Mouse (Mus musculus): ENCODE measurements around the gene Cacna1e.

Gene Cacna1e

DNA sequence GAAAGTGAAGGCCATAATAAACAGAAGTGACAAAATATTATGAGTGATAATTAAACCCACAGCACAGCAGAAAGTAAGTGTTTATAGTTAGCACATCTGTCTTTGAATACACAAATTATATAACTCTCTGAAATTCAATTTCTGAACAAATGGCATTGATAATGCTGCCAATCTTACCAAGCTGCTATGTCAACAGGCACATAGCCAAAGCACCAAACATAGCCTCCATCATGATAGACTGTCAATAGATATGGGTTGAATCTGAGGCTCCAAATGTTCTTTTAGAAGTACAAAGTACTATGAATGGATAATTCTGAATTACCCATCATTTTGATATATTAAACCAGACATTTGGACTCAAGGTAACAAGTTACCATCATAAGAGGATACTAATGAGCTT is 372.6 kb downstream of the Cacna1e start:
- ATAC-seq (ENCODE audit: low TSS enrichment) = no peak

DNA sequence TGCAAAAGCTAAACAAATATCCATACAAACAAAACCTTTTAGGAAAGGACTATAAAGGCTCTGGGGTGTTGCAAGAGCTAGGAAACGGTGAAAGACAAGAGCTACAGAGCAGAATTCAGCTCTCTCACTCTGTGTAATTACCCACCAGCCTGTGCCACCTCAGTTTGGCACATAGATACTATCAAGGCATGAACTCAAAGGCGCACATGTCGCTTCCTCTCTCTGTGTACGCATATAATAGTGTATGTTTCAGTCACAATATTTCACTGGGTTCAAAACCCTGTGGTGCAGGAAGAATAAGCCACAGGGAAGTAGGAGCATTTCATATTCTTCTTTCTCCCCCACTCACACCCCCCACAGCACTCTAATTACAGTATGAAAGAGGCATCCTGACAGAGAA is 380.3 kb downstream of the Cacna1e start:
- ATAC-seq (ENCODE audit: low TSS enrichment) = peak; percentile 34; the same call in 1 of the 2 replicates

DNA sequence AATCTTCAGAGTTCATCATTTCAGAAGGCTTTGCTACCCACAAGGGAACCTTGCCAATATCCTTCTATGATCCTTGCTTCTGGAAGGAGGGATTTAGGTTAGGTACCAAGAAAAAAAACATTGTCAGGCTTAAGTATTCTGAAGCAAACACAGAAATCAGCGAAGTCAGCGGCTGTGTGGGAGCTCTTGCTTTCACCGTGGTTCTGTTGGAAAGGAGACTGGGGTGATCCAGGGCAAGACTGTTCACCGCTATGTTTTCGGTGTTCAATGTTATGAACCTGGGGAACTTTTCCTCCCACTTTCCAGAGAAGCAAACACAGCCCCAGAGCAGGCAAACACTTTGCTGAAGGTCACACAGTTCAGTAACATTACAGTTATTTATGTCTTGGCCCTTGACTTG is 383.4 kb downstream of the Cacna1e start:
- ATAC-seq (ENCODE audit: low TSS enrichment) = no peak

DNA sequence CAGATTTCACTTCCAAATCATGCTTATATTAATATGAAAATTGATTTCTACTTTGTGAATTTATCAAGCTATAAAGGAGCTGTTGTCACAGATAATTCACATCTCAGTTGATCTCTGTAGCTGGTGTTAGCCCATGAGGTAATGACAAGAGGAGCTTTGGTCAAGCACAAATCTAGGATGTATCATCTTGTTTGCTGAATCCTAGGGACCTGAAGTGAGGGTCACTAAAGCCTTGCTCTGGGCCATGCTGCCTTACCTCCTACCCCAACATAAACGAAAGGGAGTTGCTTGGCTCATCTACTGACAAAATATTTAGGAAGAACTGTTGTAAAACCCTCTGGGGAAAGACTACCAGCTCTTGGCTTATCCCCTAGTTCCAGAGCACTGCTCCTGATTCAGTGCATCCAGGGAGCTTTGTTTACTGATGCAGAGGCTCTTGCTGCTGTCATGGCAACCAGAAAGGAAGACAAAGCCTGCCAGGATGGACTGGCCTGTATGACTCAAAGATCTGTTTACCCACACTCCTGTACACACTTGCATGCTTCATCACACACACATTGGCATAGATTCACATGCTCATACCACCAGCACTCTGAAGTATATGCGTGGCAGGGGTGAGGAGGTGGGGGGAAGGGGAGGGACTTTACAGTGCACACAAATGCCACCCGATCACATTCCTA is 384.0 kb downstream of the Cacna1e start:
- peak; percentile 74 for ATAC-seq (ENCODE audit: low TSS enrichment)

DNA sequence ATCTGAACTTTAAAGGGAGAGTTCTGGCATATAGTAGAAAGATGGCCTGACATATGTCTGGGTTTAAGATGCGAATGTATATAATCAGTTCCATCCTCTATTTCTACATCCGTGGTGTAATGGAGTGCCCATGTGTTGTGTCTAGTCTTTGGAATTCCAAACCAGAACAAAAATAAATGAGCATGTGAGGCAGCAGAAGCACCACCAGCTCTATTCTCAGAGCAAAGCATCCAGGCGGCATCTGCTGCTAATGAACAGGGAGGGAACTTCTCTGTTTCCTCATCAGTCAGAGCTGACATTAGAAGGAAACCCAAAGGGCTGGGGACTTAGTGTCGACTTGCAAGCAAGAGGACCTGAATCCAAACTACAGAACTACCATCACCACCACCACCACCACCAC is 385.5 kb downstream of the Cacna1e start:
- peak; percentile 51 for ATAC-seq (ENCODE audit: low TSS enrichment)

DNA sequence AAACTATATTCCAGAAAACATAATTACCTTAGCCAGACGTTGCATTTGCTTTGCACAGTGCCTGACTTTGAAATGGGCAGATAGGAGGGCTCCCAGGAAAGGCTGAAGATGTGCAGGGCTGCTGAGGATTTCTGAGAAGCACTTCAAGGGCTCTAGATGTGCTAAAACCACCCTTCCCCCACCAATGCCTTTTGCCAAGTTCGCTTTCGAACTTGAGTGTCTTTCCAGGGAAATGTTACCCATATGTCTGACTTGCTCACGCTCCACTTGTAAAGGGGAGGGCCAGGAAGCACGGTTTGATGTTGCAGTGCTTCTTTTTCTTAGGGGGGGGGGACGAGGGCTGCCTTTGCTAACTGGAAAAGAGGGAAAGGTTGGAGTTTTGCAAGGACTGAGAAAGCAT is 393.2 kb downstream of the Cacna1e start:
- peak; percentile 38 for ATAC-seq (ENCODE audit: low TSS enrichment)

DNA sequence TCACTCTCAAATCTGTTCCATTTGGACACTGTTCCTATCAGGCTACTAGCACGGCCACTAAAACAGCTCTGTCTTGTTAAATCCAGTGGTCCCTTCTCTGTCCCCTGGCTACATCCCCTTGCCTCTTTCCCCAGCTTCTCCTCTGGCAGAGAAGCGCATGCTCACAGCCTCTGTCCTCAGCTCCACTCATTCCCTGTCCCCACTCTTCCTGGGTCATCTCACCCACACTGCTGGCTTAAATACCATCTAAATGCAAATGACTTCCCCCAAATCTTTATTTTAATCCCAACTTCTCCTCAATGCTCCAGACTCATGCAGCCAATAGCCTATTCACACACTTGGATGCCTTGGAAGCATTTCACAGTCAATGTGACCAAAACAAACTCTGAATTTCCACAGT is 407.6 kb downstream of the Cacna1e start:
- peak; percentile 58 for ATAC-seq (ENCODE audit: low TSS enrichment)

DNA sequence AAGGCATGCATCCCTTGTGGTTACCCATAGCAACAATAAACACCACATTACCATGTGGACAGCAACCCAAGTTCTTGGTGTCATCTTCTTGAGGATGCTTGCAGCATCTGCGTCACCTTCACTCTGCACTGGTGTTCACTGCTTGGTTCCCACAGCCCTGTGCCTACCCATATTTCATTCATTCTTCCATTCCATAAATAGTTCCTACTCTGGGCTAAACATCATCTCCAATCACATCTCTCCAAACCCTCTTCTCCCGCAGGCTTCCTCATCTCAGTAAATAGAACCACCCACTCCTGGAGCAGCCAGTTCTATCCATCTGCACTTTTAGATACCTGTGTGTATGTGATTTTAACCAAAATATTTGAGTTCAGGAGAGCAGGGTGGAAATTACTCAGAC is 408.6 kb downstream of the Cacna1e start:
- peak; percentile 72 for ATAC-seq (ENCODE audit: low TSS enrichment)

DNA sequence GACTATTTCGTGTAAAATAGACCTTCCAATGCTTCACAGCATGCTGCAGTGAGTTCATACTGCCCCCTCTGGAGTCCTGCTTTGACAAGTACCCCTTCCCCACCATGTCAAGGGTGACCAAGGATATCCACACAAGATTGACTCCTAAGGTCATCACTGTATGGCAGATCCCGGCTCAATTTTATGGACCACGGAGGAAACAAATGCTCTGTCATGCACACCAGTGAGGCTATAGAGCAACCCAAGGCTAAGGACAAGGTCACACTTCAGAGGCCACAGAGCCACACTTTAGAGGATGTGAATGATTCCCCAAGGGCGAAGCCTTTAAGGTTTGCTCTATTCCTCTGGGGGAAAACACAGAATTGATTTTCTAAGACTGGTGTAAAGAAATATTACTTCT is 410.1 kb downstream of the Cacna1e start:
- no peak for ATAC-seq (ENCODE audit: low TSS enrichment)

DNA sequence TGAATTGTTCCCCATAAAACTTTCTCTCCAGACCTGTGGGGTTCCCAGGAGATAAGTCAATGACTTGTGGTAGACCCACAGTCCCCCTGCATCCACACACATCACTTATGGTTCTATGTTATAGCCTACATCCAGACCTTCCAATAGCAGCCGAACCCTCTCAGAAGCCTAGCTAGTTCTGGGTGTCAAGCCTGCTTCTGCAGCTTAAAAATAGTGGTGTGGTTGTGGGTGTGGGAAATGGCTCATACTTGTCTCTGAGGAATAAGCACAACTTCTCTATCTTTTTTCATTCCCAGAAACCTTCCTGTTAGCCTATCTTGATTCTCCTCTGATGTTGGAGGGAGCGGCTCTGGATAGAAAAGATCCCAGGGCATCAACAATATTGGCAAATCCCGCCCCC is 417.0 kb downstream of the Cacna1e start:
- ATAC-seq (ENCODE audit: low TSS enrichment) = peak; percentile 78

DNA sequence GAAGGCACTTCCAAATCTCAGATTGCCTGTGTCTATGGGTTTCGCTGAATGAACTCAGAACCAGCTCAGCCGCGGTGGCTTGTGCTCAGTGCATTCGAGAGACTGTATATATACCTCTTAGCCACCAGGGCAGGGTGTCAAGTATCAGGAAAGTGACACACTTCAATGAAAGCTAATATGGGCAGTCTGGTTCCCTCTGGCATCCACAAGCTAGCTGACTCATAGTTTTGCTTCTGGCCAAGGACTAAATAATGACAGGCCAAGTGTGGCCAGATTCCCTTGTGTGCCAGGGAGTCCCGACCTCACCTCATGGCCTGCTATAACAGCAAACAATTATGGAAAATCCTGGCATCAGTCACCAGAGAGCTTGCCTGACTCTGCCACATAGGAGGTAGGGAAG is 422.8 kb downstream of the Cacna1e start:
- no peak for ATAC-seq (ENCODE audit: low TSS enrichment)

DNA sequence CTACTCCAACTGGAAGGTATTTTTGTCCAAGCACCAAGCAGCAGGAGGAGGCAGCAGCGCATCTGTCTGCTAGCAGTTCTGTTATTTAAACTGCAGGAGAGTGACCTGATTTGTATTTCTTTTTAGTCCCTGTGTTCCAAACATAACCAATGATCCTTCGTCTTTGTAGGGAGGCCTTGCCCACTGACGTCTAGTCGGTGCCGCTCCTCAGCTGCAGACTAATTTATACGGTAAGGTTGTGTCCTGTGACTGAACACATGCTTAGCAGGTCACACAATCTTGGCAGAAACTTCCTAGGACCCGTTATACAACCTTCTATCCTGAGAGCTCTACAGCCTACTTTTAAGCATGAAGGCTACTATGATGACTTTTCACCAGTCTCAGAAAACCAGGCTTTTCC is 424.2 kb downstream of the Cacna1e start:
- ATAC-seq (ENCODE audit: low TSS enrichment) = peak; percentile 74

DNA sequence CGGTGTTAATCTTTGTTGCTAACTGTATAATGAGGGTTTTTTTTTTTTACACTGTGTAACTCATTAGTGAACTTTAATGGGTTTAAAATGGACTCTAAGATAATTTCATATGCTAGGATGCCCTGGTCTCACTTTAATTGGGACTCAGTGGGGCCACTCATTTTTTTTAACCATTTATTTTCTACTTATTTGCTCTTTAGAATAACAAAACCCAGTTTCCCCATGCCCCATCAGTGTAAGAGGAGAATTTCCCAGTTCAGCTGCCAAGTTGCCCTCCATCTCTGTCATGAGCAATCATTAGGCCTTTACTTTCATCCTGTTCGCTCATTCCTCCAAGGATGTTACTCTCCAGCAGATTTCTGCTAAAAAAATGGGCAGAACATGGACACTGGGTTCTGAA is 425.7 kb downstream of the Cacna1e start:
- no peak for ATAC-seq (ENCODE audit: low TSS enrichment)

DNA sequence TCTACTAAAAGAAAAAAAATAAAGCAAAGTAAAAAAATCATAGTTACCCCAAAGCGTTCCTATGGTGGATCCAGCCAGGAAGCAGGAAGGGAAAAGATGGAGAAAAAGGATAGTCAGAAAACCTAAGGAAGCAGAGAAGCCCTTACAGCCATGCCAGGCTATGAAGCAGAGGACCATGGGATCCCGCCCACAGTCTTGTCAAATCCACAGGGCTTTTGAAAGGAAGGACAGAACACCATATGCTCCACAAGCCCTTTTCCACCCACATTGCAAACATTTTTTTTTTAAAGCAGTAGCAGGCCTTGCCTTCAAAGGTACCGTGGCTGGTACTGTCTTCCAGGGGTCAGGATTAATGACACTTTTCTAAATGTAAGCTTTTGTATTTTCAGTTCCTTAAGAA is 433.5 kb downstream of the Cacna1e start:
- peak; percentile 51; the same call in 1 of the 2 replicates for ATAC-seq (ENCODE audit: low TSS enrichment)

DNA sequence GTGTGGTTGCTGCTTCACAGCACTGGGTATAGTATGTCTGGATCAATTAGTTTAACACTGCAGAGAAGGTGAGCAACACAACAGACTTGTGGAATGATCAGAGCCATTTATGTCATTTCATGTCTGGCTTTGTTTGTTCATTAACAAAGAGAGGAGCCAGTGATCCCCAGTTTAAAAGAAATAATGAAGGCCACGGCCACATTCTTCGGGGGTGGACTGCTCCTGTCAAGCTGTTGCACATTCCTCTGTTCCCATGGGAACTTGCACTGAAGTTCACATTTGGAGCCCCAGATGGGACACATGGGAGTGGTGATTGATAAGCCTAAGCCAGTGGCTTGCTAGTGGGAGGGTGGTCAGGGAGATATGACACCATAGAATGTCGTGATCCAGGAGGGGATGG is 437.8 kb downstream of the Cacna1e start:
- no peak for ATAC-seq (ENCODE audit: low TSS enrichment)

DNA sequence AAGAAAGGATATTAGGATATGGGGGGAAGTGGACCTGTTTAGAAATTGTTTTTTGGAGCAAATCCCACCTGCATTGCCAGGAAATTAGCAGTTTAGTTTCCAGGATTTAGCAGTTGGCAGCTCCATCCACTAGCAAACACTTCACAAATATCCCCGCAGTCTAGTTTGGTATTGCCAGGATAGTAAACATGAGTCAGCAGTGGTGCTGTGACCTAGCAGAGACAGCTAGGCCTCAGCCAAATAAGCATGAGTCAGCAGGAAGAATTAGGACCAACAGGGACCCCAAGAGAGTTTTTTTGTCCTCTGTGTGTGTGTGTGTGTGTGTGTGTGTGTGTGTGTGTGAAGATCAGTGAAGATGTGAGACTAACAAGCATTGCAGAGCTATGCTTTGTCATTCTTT is 450.8 kb downstream of the Cacna1e start:
- ATAC-seq (ENCODE audit: low TSS enrichment) = no peak

DNA sequence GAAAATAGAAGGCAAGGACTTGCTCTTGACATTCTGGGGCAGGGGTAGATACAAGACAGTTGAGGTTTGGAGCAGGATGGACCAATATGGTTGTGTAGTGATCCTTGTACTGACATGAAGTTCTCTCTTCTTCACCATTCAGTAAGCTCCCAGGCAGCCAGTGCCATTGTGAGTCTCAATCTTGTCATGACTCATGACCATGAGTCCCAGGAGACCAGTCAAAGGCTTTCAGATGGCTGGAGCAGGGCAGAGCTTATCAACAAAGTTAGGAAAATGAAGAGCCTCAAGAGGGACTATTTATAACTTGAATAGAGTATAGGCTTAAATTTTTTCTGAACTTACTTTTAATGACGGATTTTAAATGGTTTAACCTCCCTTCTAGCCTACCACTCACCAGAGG is 451.2 kb downstream of the Cacna1e start:
- no peak for ATAC-seq (ENCODE audit: low TSS enrichment)

DNA sequence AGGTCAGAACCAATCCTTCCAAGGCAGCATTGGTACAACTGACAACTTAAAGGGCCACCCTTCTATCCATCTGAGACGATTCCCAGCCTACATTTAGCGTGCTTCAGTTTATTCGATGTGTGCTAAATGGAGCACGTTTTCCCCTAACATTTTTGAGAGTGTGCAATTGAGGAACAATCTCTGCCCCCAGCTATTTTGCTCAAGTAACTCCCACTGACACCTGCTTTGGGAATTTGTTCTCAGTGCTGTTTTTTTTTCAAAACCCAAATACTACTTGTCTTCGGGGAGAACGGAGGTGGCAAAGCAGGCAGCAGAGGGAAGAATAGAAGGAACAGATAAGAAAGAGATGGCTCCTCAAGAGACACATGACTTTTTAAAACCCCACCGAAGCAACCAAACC is 456.0 kb downstream of the Cacna1e start:
- ATAC-seq (ENCODE audit: low TSS enrichment) = peak; percentile 79

DNA sequence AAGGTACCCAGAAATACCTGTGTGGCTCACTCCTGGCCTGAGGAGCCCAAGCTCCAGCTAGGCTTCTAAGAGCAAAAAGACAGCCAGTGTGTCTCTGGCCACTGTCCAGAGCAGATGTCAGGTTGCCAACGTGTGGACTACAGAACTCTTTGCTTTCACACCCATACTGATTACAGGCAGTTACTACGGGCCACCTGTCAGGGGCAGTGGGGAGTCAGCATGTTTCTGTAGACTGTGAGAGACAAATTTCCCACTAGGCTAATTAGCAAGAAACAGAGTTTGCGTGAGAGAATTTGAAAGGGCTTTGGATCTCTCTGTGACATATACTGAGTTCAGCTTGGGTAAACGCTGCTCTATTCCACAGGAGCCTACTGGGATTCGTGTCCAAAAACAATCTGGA is 466.0 kb downstream of the Cacna1e start:
- peak; percentile 56 for ATAC-seq (ENCODE audit: low TSS enrichment)

DNA sequence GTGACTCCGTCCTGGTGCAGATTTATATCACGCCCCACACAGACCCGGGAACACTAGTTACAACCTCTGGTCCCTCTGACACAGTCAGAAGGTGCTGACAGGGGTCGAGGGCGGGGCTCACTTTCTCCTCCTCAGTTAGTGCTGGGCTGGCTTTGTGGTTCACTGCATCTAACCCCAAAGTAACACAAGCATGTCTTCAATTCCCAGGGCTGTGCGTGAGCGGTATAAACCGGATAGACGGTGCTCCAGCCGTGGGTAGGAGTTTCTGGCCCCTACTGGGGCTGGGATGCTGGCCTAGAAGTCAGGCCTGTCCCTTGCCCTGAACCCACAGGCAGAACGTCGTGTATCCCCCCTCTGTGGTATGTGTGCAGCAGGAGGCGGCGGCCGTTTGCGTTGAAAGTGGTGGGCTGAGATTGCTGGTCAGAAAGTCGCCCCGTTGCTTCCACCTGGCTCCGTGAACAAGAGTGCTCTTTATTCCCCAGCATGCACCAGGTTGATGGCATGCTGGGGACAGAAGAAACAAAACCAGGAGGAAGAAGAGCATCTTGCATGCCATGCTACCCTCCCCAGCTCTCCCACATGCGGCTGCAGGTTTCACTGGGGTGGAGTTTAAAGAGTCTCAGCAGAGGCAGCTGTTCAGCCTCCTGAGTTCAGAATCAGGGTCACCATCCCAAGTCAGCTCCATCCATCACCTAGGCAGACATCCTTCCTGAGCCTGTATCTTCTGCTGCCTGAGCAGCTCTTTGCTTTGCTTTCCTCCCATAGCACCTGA is 467.7 kb downstream of the Cacna1e start:
- no peak for ATAC-seq (ENCODE audit: low TSS enrichment)

DNA sequence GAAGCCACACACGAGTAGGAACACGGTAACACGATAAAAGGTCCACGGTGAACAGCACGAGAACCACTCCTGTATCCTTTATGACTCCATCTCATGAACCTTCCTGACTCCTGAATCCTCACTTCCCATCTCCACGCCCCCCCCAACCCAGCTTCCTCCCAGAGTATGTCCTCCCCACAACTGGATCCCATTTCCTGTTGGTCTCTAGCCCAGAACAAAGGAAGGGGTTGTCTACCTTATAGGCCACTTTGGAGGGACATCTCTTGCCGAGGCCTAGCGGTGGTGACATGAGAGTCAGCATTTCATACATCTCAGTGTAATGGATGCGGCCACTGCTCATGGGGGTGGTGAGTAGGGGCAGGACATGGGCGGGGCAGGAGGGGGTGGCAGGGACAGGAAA is 468.5 kb downstream of the Cacna1e start:
- ATAC-seq (ENCODE audit: low TSS enrichment) = no peak

DNA sequence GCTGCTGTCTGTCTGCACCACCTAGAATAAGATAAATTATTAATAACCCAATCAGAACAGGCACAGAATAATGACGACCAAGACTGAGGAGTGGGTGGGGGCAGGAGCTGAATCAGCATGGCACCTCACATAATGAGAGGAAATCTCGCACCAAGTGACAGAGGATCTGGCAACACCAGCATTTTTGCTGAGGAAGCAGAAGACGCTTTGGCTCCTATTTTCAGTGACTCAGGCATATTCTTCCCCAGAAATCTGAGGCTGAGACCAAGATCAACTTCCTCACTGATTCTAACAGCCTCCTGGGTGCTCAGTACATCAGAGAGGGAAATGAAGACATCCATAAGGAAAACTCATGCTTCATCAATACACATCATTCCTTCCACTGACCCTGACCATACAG is 471.2 kb downstream of the Cacna1e start:
- peak; percentile 64; the same call in 1 of the 2 replicates for ATAC-seq (ENCODE audit: low TSS enrichment)

DNA sequence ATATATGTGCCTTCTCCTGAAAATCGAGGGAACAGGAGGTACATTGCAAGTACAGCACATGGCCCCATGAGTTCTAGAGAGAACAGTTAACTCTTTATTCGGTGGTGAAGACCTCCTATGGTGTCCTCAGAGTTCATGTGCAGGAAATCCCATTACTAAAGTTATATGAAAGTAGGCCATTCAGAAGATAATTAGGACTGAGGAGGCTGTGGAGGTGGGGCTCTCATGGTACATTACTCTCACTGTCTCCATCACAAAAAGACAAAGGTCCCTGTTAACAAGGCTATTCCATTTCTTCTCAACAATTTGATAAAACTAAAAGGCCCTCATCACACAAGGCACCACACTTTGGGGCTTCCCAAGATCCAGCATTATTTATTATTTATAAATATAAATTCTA is 475.2 kb downstream of the Cacna1e start:
- ATAC-seq (ENCODE audit: low TSS enrichment) = no peak

DNA sequence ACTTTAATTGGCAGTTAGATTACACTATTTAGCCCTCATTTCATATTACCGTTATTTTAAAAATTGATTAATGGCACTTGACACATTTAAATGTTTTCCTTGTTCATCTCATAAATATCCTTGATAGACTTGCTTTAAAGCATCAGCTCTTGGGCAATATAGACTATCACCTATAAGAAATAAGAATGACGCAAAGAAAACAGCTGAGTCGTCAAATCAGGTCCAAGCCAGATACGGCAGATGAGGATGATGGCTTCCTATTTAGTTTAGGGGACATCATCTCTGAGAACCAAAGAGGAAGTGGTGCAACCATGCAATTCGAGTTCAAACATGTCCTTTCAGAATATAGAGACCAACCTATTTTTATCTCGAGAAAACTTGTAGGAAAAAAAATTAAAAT is 492.3 kb downstream of the Cacna1e start:
- ATAC-seq (ENCODE audit: low TSS enrichment) = no peak
